Mouse (Mus musculus): ENCODE results near the gene Ctla2b.
"Not testable (repeated sequence)": the region's sequence is repeated elsewhere in the genome, so short reads cannot be mapped to it uniquely, and the experiment has no call there.

Ctla2b gene

DNA sequence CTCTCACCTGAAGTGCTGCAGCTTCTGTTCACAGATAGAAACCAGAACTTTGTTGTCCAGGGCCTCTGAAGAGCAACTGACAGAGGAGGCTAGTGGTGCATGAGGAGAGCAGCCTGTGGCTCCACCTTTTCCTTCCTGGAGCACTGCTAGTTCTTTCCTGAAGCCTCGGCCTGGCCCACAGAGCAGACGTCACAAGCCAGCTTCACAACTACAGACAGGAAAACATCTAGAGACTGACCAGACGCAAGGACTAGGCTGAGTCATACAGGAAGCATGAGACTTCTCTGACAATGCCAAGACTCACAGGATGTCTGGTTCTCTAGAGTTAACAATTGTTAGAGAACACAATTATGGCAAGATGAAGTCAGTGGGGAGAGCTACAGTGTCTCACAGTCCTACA lies at the start of gene Ctla2b:
Gene Ctla2b (minus strand): TSS at position 120 of the 400 bp plus-strand sequence.
- in situ Hi-C loops (cut with MboI, MseI): loop anchor here (5.0 to 10.0 kb wide), 2 partner anchors 45 to 1717 kb away; no protein-coding TSS in a partner anchor

- in situ Hi-C loops (cut with MboI, MseI): loop anchor here in 1 of 2 experiments (5.0 to 25.0 kb wide), 2 partner anchors 50 to 305 kb away; no protein-coding TSS in a partner anchor
Measured at GRCm38 (mm10) chr13:60941884-60942283, 44.6 kb upstream of the Ctla2b start, which contains the start of gene Tpbpa. Gene Tpbpa, minus strand, starts transcription at chr13:60941984.

GRCm38 (mm10) chr13:60936500-60936901 lies 39.3 kb upstream of the Ctla2b start, which contains the start of the genes Gm49391 and Ctla2a:
Gene Gm49391, minus strand, starts transcription at chr13:60936571.
Gene Ctla2a, minus strand, starts transcription at chr13:60936625.
- in situ Hi-C loops (cut with MboI, MseI): loop anchor here (10.0 to 25.0 kb wide), 2 partner anchors 299 to 1358 kb away; no protein-coding TSS in a partner anchor

DNA sequence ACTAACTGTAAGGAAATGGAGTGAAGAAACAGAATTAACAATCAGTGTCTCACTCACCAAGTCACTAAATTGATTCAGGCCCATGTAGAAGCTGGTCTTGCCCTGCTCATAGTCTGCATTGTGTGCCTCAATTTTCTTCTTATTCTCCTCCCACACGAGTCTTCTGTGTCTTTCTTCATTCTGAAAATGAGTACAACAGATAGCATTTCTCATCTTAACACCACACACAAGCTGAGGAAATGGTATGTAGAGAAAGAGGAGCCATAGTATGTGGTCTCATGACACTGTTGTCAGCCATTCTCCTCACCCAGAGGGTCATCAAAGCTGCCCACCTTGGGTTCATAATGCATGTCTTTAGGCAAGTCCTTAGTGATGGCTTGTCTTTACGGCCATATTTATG lies 38.2 kb upstream of the Ctla2b start, which contains the start of gene Gm49393:
Gene Gm49393 (minus strand): TSS at position 101 of the 400 bp plus-strand sequence.
- in situ Hi-C loops (cut with MboI, MseI): loop anchor here (10.0 to 25.0 kb wide), 2 partner anchors 298 to 1359 kb away; no protein-coding TSS in a partner anchor

DNA sequence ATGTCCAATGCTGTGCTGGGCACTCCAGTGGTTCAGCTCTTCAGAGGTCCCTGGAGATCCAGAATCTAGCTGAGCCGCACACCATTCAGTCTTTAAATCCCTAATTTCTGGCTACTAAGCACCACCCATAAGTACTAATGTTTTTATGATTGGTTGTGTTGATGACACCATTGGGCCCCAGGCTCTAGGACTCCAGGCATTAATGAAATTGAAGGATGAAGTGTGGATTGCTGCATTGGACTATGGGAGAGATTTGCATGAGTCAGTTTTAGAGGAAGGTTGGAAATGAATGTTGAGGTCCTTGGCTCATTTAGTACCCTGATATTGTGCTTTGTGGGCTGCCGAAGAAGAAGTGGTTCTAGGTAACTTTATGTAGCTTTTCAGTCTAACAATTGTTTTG lies 7.5 kb upstream of the Ctla2b start, which contains the start of gene Tpbpb:
Gene Tpbpb (minus strand): TSS at position 101 of the 400 bp plus-strand sequence.
- in situ Hi-C loops (cut with MboI, MseI): not testable (repeated sequence)

DNA sequence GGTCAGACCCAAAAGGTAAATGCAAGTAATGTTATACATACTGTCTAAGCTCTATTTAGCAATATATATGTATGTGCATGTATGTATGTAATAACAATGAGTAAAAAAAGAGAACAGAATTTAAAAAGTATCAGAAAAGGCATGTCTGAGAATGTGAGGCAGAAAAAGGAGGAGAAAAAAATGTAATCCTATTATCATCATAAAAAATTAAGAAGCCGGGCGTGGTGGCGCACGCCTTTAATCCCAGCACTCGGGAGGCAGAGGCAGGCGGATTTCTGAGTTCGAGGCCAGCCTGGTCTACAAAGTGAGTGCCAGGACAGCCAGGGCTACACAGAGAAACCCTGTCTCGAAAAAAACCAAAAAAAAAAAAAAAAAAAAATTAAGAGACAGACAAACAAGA lies 453 bp downstream of the Ctla2b start, which contains the start of gene Gm49392:
Gene Gm49392 (minus strand): TSS at position 101 of the 400 bp plus-strand sequence.
- in situ Hi-C loops (cut with MboI, MseI): loop anchor here (5.0 to 10.0 kb wide), 2 partner anchors 44 to 1718 kb away; no protein-coding TSS in a partner anchor

GRCm38 (mm10) chr13:60895406-60896160 lies 1.7 kb downstream of the Ctla2b start:
- in situ Hi-C loops (cut with MboI, MseI): loop anchor here (5.0 to 10.0 kb wide), 2 partner anchors 43 to 1719 kb away; no protein-coding TSS in a partner anchor

DNA sequence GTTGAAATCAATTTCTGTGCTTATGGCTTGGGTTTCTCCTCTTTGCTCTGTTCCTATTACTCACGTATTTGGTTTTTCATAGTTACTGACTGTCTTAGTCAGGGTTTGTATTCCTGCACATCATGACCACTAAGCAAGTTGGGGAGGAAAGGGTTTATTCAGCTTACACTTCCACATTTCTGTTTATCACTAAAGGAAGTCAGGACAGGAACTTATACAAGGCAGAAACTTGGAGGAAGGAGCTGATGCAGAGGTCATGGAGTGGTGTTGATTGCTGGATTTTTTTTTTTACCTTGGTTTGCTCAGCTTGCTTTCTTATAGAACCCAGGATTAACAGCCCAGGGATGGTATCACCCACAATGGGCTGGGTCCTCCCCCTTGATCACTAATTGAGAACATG lies 4.9 kb downstream of the Ctla2b start:
- in situ Hi-C loops (cut with MboI, MseI): loop anchor here (5.0 to 10.0 kb wide), 2 partner anchors 50 to 1722 kb away; partner anchors contain the start of gene Tpbpa (in 1 of the 2)

DNA sequence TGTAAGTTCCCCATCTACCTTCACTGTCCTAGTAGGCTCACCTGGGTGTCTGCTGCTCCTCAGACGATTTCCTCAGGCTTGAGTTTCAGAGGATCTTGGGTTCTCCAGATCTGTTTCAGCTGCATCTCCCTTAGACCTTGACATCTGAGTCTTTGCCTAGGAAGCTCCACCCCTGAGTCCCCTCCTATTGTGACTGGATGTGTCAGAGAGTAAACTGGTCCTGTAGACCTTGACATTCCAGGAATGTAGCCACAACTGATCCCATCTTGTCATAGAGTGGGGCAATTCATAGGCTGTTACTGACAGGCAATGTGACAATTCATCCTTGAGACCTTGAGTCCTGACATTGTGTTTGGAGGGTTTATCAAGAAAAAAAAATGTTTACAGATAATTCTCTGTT lies 33.0 kb downstream of the Ctla2b start, which contains the start of gene 4930486L24Rik:
Gene 4930486L24Rik (minus strand): TSS at position 195 of the 400 bp plus-strand sequence.
- in situ Hi-C loops (cut with MboI, MseI): no loop called here

DNA sequence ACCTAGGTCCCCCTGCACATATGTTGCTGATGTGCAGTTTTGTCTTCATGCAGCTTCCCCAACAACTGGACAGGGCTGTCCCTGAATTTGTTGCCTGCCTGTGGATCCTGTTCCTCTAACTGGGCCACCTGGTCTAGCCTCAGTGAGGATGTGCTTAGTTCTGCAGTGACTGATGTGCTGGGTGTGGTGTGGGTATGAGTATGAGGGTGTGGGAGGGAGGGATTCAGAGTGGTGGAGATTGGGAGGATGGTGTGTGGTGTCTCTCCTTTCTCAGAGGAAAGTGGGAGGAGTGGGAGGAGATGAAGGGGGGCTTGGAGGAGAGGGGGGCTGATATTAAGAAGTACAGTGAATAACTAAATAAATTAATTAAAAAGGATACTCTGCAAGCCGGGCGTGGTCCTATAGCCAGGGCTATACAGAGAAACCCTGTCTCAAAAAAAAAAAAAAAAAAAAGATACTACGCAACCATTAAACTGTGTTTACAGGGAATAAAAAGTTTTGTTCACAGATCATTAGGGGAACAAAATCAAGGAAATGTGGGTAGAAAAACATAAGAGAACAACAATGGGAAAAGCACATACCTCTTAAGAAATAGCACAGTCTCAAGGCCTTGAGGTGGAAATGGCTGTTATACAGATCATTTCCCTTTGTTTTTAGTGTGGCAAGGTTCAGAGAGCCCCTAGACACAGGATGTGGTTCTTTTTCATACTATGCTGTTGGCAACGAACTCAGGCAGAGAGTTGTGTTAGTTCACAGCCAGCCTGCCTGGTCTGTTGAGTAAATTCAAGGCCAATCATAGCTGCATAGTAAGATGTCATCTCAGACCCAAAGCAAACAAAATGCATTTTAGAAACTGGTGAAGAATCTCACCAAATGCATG lies 48.8 kb downstream of the Ctla2b start:
- in situ Hi-C loops (cut with MboI, MseI): no loop called here

Data from T-helper 17 cell (primary cell).